Mouse (Mus musculus) limb, embryonic 10.5 days (tissue): ENCODE data around the gene Mpp2. TPM values are rescaled to one million over a fixed set of nuclear protein-coding genes. Genes with fewer than 3 reads are reported as not detected.

Experiments
- DNase-seq: peaks from one replicate; pipeline ENCODE4 v3.0.0-alpha.2; 2017; ENCODE audit warnings: low spot score
- H3K27ac ChIP-seq: fragments of 300-500 bp; sonication (generic); 2 replicates; pipeline ENCODE4 v1.5.1; 2016; ENCODE audit warnings: mild to moderate bottlenecking
- H3K27me3 ChIP-seq: fragments of 300-500 bp; sonication (generic); 2 replicates; pipeline ENCODE4 v1.6.1; 2016; ENCODE audit warnings: low read depth, mild to moderate bottlenecking; ENCODE audit not compliant: poor library complexity, severe bottlenecking
- H3K36me3 ChIP-seq: fragments of 300-500 bp; sonication (generic); 2 replicates; pipeline ENCODE4 v1.6.1; 2016; ENCODE audit warnings: mild to moderate bottlenecking, moderate library complexity
- H3K4me1 ChIP-seq: fragments of 300-500 bp; sonication (generic); 2 replicates; pipeline ENCODE4 v1.6.1; 2016
- H3K4me3 ChIP-seq: fragments of 300-500 bp; sonication (generic); 2 replicates; pipeline ENCODE4 v1.5.1; 2016; ENCODE audit warnings: mild to moderate bottlenecking, moderate library complexity
- H3K9me3 ChIP-seq: fragments of 300-500 bp; sonication (generic); replicated peaks from 2 replicates; pipeline ENCODE4 v1.6.1; 2016; ENCODE audit warnings: mild to moderate bottlenecking
- WGBS: fragments of 180-500 bp; shearing (Covaris S2); methylation state at CpG from one replicate; pipeline ENCODE4 v1.1.7; 2016; 5-methylcytosine and 5-hydroxymethylcytosine counted together
- polyA plus RNA-seq: library from polyadenylated mRNA; unstranded; fragments of >200 nt; fragmentation: Nextera tagmentation; extraction: Ambion mirVana; gene quantifications from 2 replicates; pipeline ENCODE4 v1.2.1, GENCODE M21; 2016

Gene Mpp2
- 11.5 and 16.6 TPM in 2 replicates for polyA plus RNA-seq

DNA sequence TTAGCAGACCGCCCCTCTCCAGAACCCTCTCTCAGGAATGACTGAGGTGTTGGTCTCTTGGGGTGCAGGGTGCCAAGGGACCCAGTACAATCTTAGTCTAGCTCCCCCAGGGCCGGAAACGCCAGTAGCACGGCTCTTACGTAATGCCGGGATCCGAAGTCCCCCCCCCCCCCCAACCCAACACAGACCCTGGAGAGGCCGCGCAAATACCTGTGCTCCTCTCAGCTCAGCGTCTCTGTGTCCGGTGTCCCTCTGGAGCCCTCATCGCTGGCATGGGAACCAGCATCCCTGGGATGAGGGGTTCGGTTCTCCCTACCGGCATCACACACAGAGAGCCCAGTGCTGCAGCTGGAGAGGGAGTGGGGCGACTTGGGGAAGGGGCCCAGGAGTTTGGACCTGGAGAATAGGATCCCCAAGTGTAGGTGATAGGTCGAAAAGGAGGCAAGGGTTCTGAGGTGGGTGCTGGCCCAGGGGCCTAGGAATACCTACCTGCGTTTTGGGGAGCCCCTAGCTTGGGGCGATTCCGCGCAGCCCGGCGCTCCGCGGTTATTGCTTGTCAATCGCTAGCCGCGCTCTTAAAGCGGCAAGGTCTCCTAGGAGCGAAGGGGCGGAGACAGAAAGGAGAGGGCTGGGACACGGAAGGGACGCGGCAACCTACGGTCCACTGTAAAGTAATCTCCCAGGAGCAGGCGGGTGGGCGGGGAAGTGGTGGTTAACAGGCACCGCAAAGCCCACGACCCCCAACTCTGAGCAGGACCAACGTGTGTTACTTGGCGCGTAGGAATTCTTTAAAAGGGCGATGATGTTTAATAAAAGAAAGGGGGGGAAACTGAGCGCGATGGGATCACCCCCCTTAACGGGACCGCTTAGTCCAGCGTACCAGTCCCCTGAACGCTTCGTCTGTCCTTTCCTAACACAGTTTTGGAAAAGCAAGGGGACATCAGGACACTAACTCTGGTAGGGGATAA lies at the start of gene Mpp2:
Mpp2 (minus strand) TSS at position 585 of the 968 bp plus-strand sequence.
- no peaks in the 10 kb centered on the region for H3K27me3 ChIP-seq
- peak within 1 kb of the TSS; percentile 82 for H3K4me3 ChIP-seq
- H3K4me1 ChIP-seq: peaks cover 59% of the 10 kb centered on the region
- H3K36me3 ChIP-seq: peaks cover 14% of the 10 kb centered on the region
- DNase-seq: peak; percentile 84
- H3K9me3 ChIP-seq: no peaks in the 10 kb centered on the region
- under 1% methylated on average over 49 of the region's 49 CpGs for WGBS
- peak within 1 kb of the TSS; percentile 89 for H3K27ac ChIP-seq

DNA sequence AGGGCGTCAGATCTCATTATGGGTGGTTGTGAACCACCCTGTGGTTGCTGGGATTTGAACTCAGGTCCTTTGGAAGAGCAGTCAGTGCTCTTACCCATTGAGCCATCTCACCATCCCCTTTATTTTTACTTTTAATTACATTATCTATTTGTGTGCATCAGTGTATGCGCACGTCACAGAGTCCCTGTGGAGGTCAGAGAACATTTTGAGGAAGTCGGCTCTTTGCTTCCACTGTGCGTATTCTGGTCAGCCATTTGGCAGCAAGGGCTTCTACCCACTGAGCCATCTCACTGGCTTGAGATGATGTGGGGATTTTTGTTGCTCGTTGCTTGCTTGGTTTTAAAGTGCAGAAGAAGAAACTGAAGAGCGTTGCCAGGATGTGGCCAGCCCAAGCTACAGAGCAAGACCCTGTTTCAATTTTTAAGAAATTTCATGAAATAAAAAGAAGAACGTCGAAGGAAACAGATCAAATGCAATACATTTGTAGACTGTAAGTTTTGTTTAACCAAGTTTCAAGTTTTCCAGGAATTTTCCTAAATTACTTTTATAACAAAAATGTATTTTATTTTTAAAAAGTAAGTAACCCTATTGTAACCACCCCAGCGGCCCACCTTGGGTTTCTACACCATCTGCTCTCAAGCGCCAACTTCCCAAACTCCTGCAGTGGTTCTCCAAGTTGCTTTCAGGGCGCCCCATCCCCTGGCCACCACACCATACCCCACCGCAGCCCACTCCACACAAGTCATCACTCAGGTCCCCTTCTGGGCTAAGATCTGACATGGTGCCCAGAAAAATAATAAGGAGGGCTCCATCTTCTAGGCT lies 49.5 kb upstream of the Mpp2 start:
- H3K4me3 ChIP-seq: peak overlapping the region; percentile 41
- H3K27me3 ChIP-seq: peaks cover 50% of the 10 kb centered on the region
- DNase-seq: no peak
- 51% methylated on average over 13 of the region's 13 CpGs for WGBS
- H3K4me1 ChIP-seq: peaks cover 14% of the 10 kb centered on the region
- H3K9me3 ChIP-seq: no peaks in the 10 kb centered on the region
- H3K27ac ChIP-seq: no peak overlapping the region
- H3K36me3 ChIP-seq: no peaks in the 10 kb centered on the region

DNA sequence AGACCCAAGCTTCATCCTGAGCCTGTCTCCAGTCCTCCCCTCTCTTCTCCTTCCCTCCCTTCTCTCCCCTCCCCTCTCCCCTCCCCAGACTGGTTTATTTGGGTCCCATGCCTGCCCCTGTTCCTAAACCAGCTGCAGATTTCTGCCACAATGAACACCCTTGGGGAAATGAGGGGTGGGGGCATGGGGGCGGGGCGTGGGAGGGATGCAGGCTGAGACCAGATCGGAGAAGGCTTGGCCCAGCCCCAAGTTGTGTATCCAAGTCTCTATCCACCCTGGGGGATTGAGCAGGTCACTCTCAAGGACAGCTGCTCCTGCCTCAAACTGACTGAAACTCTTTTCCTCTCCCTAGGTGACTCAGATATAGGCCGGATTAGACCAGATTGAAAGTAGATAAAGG lies 46.2 kb upstream of the Mpp2 start:
- no peak overlapping the region for H3K27ac ChIP-seq
- no peak for DNase-seq
- H3K27me3 ChIP-seq: peaks cover 41% of the 10 kb centered on the region
- no peaks in the 10 kb centered on the region for H3K36me3 ChIP-seq
- no peak overlapping the region for H3K4me3 ChIP-seq
- peaks cover 25% of the 10 kb centered on the region for H3K4me1 ChIP-seq
- no peaks in the 10 kb centered on the region for H3K9me3 ChIP-seq
- 42% methylated on average over 4 of the region's 4 CpGs for WGBS

DNA sequence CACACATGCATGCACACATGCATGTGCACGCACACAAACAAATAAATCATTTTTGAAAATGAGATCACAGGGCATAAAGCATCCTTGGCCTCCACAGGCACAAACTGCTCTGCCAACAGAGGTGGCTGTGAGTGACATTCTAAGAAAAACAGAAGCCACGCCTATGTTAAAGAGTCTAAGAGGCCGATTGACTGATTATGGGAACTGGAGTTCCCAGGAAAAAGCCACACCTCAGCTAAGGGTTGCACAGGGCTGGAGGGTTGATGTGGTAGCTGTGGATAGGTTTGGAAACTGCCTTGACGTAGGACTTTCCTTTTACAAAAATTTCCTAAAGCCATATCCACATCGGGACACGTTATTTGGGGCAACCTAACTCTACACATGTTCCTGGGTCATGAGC lies 29.1 kb upstream of the Mpp2 start:
- H3K36me3 ChIP-seq: no peaks in the 10 kb centered on the region
- H3K27me3 ChIP-seq: peaks cover 10% of the 10 kb centered on the region
- H3K9me3 ChIP-seq: no peaks in the 10 kb centered on the region
- WGBS: 82% methylated on average over 6 of the region's 6 CpGs
- DNase-seq: no peak
- no peak overlapping the region for H3K27ac ChIP-seq
- no peak overlapping the region for H3K4me3 ChIP-seq
- no peaks in the 10 kb centered on the region for H3K4me1 ChIP-seq

GRCm38 (mm10) chr11:102116241-102116640 lies 27.9 kb upstream of the Mpp2 start:
- DNase-seq: no peak
- Histone ChIP-seq H3K4me1 (no peaks in the 10 kb centered on the region), H3K9me3 (no peaks in the 10 kb centered on the region), H3K36me3 (no peaks in the 10 kb centered on the region), H3K27me3 (peaks cover 11% of the 10 kb centered on the region), H3K4me3 (no peak overlapping the region), H3K27ac (no peak overlapping the region)
- 72% methylated on average over 8 of the region's 8 CpGs for WGBS

- WGBS: 87% methylated on average over 5 of the region's 5 CpGs
- Histone ChIP-seq H3K27me3 (peaks cover 56% of the 10 kb centered on the region), H3K36me3 (no peaks in the 10 kb centered on the region), H3K9me3 (no peaks in the 10 kb centered on the region), H3K4me1 (peaks cover 11% of the 10 kb centered on the region), H3K27ac (no peak overlapping the region), H3K4me3 (no peak overlapping the region)
- DNase-seq: no peak
These were observed 23.3 kb upstream of the Mpp2 start for GRCm38 (mm10) chr11:102111576-102111975.

- no peaks in the 10 kb centered on the region for H3K36me3 ChIP-seq
- H3K27ac ChIP-seq: no peak within 1 kb of the TSS
- H3K27me3 ChIP-seq: peaks cover 83% of the 10 kb centered on the region
- WGBS: 18% methylated on average over 9 of the region's 9 CpGs
- no peak for DNase-seq
- no peaks in the 10 kb centered on the region for H3K9me3 ChIP-seq
- peak within 1 kb of the TSS; percentile 20; the same call in 1 of the 2 replicates for H3K4me3 ChIP-seq
- H3K4me1 ChIP-seq: peaks cover 12% of the 10 kb centered on the region
These were observed 19.4 kb upstream of the Mpp2 start, which contains the start of gene Pyy for GRCm38 (mm10) chr11:102107732-102108131. Pyy (minus strand) TSS chr11:102107832.

DNA sequence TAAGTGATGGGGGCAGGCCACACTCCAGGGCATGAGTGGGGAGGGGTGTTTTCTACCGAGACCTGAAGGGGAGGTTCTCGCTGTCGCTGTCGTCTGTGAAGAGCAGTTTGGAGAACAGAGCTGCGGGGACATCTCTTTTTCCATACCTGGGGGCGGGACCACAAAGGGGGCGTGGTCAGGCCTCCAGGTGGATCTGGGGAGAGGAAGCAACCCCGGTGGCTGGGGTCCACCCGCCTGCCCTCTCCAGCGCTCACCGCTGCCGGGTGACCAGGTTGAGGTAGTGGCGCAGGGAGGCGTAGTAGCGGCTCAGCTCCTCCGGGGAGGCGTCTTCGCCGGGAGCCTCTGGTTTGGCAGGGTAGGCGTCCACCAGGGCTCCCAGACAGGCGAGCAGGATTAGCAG lies 18.6 kb upstream of the Mpp2 start:
- Histone ChIP-seq H3K27ac (no peak overlapping the region), H3K4me1 (peaks cover 20% of the 10 kb centered on the region), H3K9me3 (no peaks in the 10 kb centered on the region), H3K27me3 (peaks cover 86% of the 10 kb centered on the region), H3K4me3 (peak overlapping the region; percentile 20; the same call in 1 of the 2 replicates), H3K36me3 (no peaks in the 10 kb centered on the region)
- no peak for DNase-seq
- 1% methylated on average over 21 of the region's 21 CpGs for WGBS

- Histone ChIP-seq H3K9me3 (no peaks in the 10 kb centered on the region), H3K4me1 (peaks cover 19% of the 10 kb centered on the region), H3K4me3 (0 out of 2 replicates have a peak overlapping the region, but pooled peaks have one; percentile 9), H3K27me3 (peaks cover 93% of the 10 kb centered on the region), H3K27ac (no peak overlapping the region), H3K36me3 (no peaks in the 10 kb centered on the region)
- WGBS: 20% methylated on average over 17 of the region's 17 CpGs
- peak; percentile 90 for DNase-seq
These were observed 14.4 kb upstream of the Mpp2 start for GRCm38 (mm10) chr11:102102485-102103258.

DNA sequence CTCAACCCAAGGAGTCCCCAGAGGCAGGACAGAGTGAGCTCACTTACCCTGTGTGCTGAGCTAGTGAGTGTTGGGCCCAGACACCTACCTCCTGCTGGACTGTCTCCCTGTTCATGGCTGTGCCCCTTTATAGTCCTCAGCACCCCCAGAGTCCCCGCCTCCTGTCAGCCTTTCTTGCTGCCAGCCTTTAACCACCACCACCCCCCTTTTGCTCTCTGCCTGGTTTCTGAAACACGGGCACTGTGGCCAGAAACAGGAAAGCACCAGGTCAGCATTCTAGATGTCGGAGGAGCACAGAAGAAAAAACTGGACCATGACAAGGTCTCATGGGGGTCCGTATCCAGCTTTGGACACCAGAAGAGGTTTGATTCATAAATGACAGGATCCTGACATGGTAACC lies 12.9 kb upstream of the Mpp2 start, which contains the start of gene Ppy:
Ppy (minus strand) TSS at position 101 of the 400 bp plus-strand sequence.
- 83% methylated on average over 4 of the region's 4 CpGs for WGBS
- no peak within 1 kb of the TSS for H3K27ac ChIP-seq
- H3K36me3 ChIP-seq: no peaks in the 10 kb centered on the region
- 0 out of 2 replicates have a peak within 1 kb of the TSS, but pooled peaks have one; percentile 9 for H3K4me3 ChIP-seq
- DNase-seq: no peak
- peaks cover 25% of the 10 kb centered on the region for H3K4me1 ChIP-seq
- peaks cover 84% of the 10 kb centered on the region for H3K27me3 ChIP-seq
- H3K9me3 ChIP-seq: no peaks in the 10 kb centered on the region

DNA sequence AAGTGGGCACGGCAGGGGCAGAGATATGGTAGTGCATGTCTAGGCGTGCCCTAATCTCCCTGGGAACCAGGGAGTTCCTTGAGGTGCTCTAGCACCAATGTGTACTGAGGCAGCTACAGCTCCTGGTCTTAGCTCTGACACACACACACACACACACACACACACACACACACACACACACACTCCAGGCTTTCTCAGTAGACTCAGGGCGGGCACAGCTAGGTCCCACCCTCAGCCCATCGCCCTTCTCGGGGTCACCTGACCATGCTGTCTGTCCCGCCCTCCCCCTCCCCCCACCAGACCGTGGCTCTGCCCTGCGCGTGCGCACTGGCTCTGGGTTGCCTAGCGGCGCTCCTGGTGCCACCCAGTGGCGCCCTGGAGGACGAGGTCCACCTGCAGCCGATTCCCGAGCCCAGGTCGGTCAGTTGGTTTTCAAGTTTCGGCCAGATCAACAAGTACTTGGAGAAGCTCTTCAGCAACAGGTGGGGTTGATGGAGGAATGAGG lies 8.6 kb upstream of the Mpp2 start:
- peak overlapping the region; percentile 40 for H3K4me3 ChIP-seq

DNA sequence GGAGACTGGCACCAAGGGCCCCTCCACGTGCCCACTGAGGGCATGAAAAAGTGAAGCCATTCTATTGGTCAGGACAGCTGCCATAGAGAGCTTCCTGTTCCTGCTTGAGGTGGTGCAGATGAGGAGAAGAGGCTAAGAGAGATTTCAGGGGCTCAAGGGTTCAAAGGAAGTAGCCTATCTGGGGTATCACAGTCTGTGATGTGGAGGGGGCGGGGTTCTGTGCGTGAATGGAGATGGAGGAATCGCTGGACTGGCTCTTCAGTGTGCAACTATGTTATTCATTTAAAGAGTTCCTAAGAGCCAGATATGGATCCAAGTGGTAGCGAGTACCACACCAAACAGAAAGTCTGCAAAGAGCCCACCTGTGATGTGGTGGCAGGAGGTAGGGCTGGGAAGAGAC lies 8.1 kb upstream of the Mpp2 start:
- no peak for DNase-seq
- Histone ChIP-seq H3K27ac (peak overlapping the region; percentile 71), H3K4me1 (peaks cover 21% of the 10 kb centered on the region), H3K27me3 (peaks cover 44% of the 10 kb centered on the region), H3K4me3 (peak overlapping the region; percentile 40), H3K36me3 (no peaks in the 10 kb centered on the region), H3K9me3 (no peaks in the 10 kb centered on the region)
- 78% methylated on average over 5 of the region's 5 CpGs for WGBS

More for the DNA sequence above, 8.6 kb upstream of the Mpp2 start:
- WGBS: 6% methylated on average over 18 of the region's 18 CpGs
- peak; percentile 97 for DNase-seq
- peaks cover 49% of the 10 kb centered on the region for H3K27me3 ChIP-seq
- H3K27ac ChIP-seq: peak overlapping the region; percentile 71
- H3K36me3 ChIP-seq: no peaks in the 10 kb centered on the region
- peaks cover 22% of the 10 kb centered on the region for H3K4me1 ChIP-seq
- H3K9me3 ChIP-seq: no peaks in the 10 kb centered on the region
